Mouse (Mus musculus): ENCODE measurements at regions not wholly inside any gene's neighbourhood (a gene's known extent, or its start where the extent isn't known, plus 50 kb on each side); places are given as distances from the start of the nearest gene placed in this dataset.
A peak's percentile ranks its signal among the peaks of the same experiment; 100 is the strongest.

GRCm38 (mm10) chr3:40058281-40058680, 472.8 kb upstream of the Intu start:
- Histone ChIP-seq H3K27ac (ENCODE audit: control insufficient read depth, insufficient read depth, low read depth, low read length) (no peak overlapping the region), H3K4me3 (ENCODE audit: control insufficient read depth, low read depth, low read length) (no peak overlapping the region), H3K27me3 (ENCODE audit: control insufficient read depth, insufficient read depth, low read length) (no peaks in the 10 kb centered on the region), H3K4me1 (ENCODE audit: control insufficient read depth, insufficient read depth, low read length) (peaks cover 2% of the 10 kb centered on the region; the same call in 1 of the 2 replicates), H3K36me3 (ENCODE audit: control insufficient read depth, insufficient read depth, low read length) (no peaks in the 10 kb centered on the region)
- TF ChIP-seq CTCF (IDR thresholded peaks at IDR 0.05; ENCODE audit: control insufficient read depth, insufficient read depth, insufficient replicate concordance, low read depth, low read length) (no peak), POLR2A (IDR thresholded peaks at IDR 0.05; ENCODE audit: control insufficient read depth, low read depth, low read length) (no peak)

- H3K27me3 ChIP-seq (ENCODE audit: control insufficient read depth, insufficient read depth, low read length): no peaks in the 10 kb centered on the region
- H3K4me3 ChIP-seq (ENCODE audit: control insufficient read depth, low read depth, low read length): peak overlapping the region; percentile 27; the same call in 1 of the 2 replicates
- TF ChIP-seq CTCF (IDR thresholded peaks at IDR 0.05; ENCODE audit: control insufficient read depth, insufficient read depth, insufficient replicate concordance, low read depth, low read length): no peak
- TF ChIP-seq POLR2A (IDR thresholded peaks at IDR 0.05; ENCODE audit: control insufficient read depth, low read depth, low read length): no peak
- peaks cover 2% of the 10 kb centered on the region; the same call in 1 of the 2 replicates for H3K4me1 ChIP-seq (ENCODE audit: control insufficient read depth, insufficient read depth, low read length)
- no peaks in the 10 kb centered on the region for H3K36me3 ChIP-seq (ENCODE audit: control insufficient read depth, insufficient read depth, low read length)
- H3K27ac ChIP-seq (ENCODE audit: control insufficient read depth, insufficient read depth, low read depth, low read length): no peak overlapping the region
Observed at GRCm38 (mm10) chr3:40058719-40059420, 472.2 kb upstream of the Intu start.

- Histone ChIP-seq H3K36me3 (ENCODE audit: control insufficient read depth, insufficient read depth, low read length) (no peaks in the 10 kb centered on the region), H3K4me3 (ENCODE audit: control insufficient read depth, low read depth, low read length) (no peak overlapping the region), H3K27ac (ENCODE audit: control insufficient read depth, insufficient read depth, low read depth, low read length) (no peak overlapping the region)
Observed at GRCm38 (mm10) chr3:40070137-40070667, 460.9 kb upstream of the Intu start.

GRCm38 (mm10) chr3:40076824-40077223, 454.3 kb upstream of the Intu start:
- TF ChIP-seq CTCF (IDR thresholded peaks at IDR 0.05; ENCODE audit: control insufficient read depth, insufficient read depth, insufficient replicate concordance, low read depth, low read length) (no peak), POLR2A (IDR thresholded peaks at IDR 0.05; ENCODE audit: control insufficient read depth, low read depth, low read length) (no peak)
- no peak overlapping the region for H3K27ac ChIP-seq (ENCODE audit: control insufficient read depth, insufficient read depth, low read depth, low read length)
- H3K4me3 ChIP-seq (ENCODE audit: control insufficient read depth, low read depth, low read length): no peak overlapping the region
- no peaks in the 10 kb centered on the region for H3K36me3 ChIP-seq (ENCODE audit: control insufficient read depth, insufficient read depth, low read length)
- H3K4me1 ChIP-seq (ENCODE audit: control insufficient read depth, insufficient read depth, low read length): no peaks in the 10 kb centered on the region
- no peaks in the 10 kb centered on the region for H3K27me3 ChIP-seq (ENCODE audit: control insufficient read depth, insufficient read depth, low read length)

More at GRCm38 (mm10) chr3:40070137-40070667, 460.9 kb upstream of the Intu start:
- Histone ChIP-seq H3K27me3 (ENCODE audit: control insufficient read depth, insufficient read depth, low read length) (no peaks in the 10 kb centered on the region), H3K4me1 (ENCODE audit: control insufficient read depth, insufficient read depth, low read length) (no peaks in the 10 kb centered on the region)
- TF ChIP-seq POLR2A (IDR thresholded peaks at IDR 0.05; ENCODE audit: control insufficient read depth, low read depth, low read length) (no peak), CTCF (IDR thresholded peaks at IDR 0.05; ENCODE audit: control insufficient read depth, insufficient read depth, insufficient replicate concordance, low read depth, low read length) (no peak)

GRCm38 (mm10) chr3:40085116-40085515, 446.0 kb upstream of the Intu start:
- Histone ChIP-seq H3K4me3 (ENCODE audit: control insufficient read depth, low read depth, low read length) (no peak overlapping the region), H3K36me3 (ENCODE audit: control insufficient read depth, insufficient read depth, low read length) (no peaks in the 10 kb centered on the region), H3K27ac (ENCODE audit: control insufficient read depth, insufficient read depth, low read depth, low read length) (no peak overlapping the region), H3K4me1 (ENCODE audit: control insufficient read depth, insufficient read depth, low read length) (no peaks in the 10 kb centered on the region), H3K27me3 (ENCODE audit: control insufficient read depth, insufficient read depth, low read length) (no peaks in the 10 kb centered on the region)
- TF ChIP-seq POLR2A (IDR thresholded peaks at IDR 0.05; ENCODE audit: control insufficient read depth, low read depth, low read length) (no peak), CTCF (IDR thresholded peaks at IDR 0.05; ENCODE audit: control insufficient read depth, insufficient read depth, insufficient replicate concordance, low read depth, low read length) (no peak)

- no peak for TF ChIP-seq CTCF (IDR thresholded peaks at IDR 0.05; ENCODE audit: control insufficient read depth, insufficient read depth, insufficient replicate concordance, low read depth, low read length)
- H3K27ac ChIP-seq (ENCODE audit: control insufficient read depth, insufficient read depth, low read depth, low read length): no peak overlapping the region
- no peak overlapping the region for H3K4me3 ChIP-seq (ENCODE audit: control insufficient read depth, low read depth, low read length)
- no peaks in the 10 kb centered on the region for H3K36me3 ChIP-seq (ENCODE audit: control insufficient read depth, insufficient read depth, low read length)
- no peaks in the 10 kb centered on the region for H3K4me1 ChIP-seq (ENCODE audit: control insufficient read depth, insufficient read depth, low read length)
- H3K27me3 ChIP-seq (ENCODE audit: control insufficient read depth, insufficient read depth, low read length): no peaks in the 10 kb centered on the region
Observed at GRCm38 (mm10) chr3:40091773-40092343, 439.2 kb upstream of the Intu start.

GRCm38 (mm10) chr3:40092765-40093368, 438.2 kb upstream of the Intu start:
- Histone ChIP-seq H3K27ac (ENCODE audit: control insufficient read depth, insufficient read depth, low read depth, low read length) (no peak overlapping the region), H3K27me3 (ENCODE audit: control insufficient read depth, insufficient read depth, low read length) (no peaks in the 10 kb centered on the region), H3K36me3 (ENCODE audit: control insufficient read depth, insufficient read depth, low read length) (no peaks in the 10 kb centered on the region), H3K4me1 (ENCODE audit: control insufficient read depth, insufficient read depth, low read length) (no peaks in the 10 kb centered on the region), H3K4me3 (ENCODE audit: control insufficient read depth, low read depth, low read length) (no peak overlapping the region)
- TF ChIP-seq CTCF (IDR thresholded peaks at IDR 0.05; ENCODE audit: control insufficient read depth, insufficient read depth, insufficient replicate concordance, low read depth, low read length): no peak
- no peak for TF ChIP-seq POLR2A (IDR thresholded peaks at IDR 0.05; ENCODE audit: control insufficient read depth, low read depth, low read length)

All from testis, adult 2 months (tissue).